Mouse (Mus musculus) T-helper 2 cell (primary cell): Measurements from ENCODE around the gene Zfp933.
"Not testable (repeated sequence)": the region's sequence is repeated elsewhere in the genome, so short reads cannot be mapped to it uniquely, and the experiment has no call there.

Source experiments
- in situ Hi-C: fragments of 300-600 bp; cut with MboI, MseI; formaldehyde crosslinking; loops from one replicate; pipeline ENCODE4 v1.15.1; 2025; ENCODE audit warnings: high pct_unique_total_duplicates

Zfp933 gene

DNA sequence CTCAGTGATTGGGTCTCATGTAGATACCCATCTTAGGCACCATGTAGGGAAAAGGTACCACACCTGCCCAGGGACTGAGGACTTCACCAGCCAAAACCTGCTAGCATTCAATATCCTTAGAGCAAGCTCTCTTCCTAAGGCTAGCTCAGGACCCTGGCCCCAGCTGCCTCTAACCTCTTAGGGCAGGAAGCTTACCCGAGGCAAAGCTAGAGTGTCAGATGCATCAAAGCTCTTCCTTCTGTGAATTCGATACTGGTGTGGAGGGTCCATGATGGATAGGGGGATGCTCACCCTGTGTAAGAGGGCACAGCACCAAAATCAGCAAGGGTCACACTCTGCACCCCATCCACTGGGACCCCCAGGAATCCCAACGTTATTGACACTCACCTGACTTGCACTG is 13.9 kb upstream of the Zfp933 start:
- in situ Hi-C loops = loop anchor here (10.0 to 25.0 kb wide), 2 partner anchors 600 to 1083 kb away; no protein-coding TSS in a partner anchor

DNA sequence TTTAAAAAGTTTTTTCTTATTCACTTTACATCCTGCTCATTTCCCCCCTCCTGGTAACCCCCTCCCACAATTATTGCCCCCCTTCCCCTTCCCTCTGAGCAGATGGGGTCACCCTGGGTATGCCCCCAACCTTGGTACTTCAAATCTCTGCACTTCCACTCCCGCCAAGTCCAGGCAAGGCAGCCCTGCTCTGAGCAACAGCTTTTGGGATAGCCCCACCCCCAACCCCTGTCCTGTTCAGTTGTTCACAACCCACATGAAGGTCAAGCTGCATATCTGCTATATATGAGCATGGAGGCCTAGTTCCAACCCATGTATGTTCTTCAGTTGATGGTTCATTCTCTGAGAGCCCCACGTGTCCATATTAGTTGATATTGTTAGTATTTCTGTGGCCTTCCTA is 2.6 kb upstream of the Zfp933 start:
- in situ Hi-C loops = loop anchor here (25.0 kb wide), 1 partner anchor 612 kb away; no protein-coding TSS in a partner anchor

DNA sequence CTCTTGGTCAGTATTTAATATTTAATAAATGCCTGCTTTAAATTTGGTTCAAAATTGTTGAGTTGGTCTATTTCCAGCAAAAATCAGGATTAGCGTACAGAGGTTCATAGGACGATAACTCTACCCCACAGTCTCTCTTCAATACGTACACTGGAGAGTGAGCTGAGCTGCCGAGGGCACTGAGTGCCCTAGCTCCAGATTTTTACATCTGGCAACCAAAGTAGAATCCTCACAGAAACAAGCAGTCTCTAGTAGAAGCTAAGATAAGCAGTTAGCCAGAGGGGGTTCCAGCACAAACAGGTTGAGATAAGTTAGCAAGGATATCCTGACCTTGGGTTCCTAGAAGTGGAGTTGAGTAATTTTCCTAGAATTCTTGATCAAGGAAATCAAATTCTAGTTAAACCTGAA is 422 bp upstream of the Zfp933 start:
- in situ Hi-C loops = no loop called here

DNA sequence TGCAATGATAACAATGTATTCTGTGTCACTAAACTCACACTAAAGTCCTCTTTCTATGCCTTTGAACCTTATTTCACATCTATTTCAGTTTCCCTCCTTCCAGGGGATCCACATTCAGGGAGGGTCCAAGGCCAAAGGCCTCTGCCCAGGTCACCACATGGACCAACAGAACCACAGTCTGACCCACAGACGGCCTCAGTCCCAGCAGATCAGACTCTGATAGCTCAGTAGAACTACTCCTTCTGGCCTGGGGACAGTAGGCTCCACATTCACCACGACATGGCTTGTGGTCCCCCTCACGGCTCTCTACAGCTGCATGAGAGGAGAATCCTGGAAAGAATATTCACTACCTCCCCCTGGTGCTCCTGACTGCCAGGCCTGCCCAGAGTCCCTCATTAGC is 5.3 kb downstream of the Zfp933 start:
- in situ Hi-C loops = no loop called here

DNA sequence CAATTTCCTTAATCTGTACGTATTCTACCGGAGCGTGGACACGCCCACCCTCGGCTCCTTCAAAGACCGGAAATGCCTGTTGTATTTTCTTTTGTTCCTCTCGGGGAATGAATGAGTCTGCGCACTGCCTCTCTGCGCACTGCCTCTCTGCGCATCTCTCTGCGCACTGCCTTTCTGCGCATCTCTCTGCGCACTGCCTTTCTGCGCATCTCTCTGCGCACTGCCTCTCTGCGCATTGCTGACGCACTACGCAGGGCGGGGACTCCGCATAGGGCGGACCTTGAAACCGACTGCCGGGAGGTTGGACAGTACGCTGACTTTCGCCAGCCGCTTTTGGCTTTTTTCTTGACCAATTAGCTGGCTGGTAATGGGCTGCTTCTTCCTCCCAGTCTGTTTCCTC is 8.9 kb downstream of the Zfp933 start:
- in situ Hi-C loops = not testable (repeated sequence)

DNA sequence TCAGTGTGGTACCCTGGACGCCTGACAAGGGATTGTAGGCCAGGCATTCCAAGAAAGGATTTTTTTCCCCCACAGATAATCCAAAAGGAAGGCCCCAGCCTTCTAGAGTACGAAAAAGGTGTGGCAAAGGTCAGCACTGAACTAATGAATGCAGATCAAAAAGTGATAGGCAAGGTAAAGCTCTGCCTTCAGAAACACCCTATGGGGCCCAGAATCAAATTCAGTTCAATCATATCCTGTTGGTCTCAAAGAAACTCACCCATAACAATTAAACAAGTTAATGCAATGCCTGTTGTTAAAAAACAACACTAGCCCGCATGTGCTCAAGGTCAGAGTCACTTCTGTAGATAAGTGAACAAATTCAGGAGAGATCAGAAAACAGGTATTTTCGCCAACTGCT is 23.8 kb downstream of the Zfp933 start:
- in situ Hi-C loops = no loop called here

DNA sequence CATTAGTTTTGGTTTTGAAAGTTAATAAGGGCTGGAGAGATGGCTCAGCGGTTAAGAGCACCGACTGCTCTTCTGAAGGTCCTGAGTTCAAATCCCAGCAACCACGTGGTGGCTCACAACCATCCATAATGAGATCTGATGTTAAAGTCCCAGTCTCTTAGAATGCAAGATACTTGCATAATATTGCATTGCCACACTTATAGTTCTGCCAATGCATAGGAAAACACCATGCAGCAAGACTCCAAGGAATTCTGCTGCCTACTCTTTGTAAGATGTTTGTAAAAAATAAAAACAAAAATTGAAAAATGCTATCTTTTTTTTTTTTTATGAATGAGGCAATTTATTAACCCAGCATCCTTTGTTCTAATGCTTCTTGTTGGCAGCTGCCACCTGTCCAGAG is 26.8 kb downstream of the Zfp933 start:
- in situ Hi-C loops = not testable (repeated sequence)

DNA sequence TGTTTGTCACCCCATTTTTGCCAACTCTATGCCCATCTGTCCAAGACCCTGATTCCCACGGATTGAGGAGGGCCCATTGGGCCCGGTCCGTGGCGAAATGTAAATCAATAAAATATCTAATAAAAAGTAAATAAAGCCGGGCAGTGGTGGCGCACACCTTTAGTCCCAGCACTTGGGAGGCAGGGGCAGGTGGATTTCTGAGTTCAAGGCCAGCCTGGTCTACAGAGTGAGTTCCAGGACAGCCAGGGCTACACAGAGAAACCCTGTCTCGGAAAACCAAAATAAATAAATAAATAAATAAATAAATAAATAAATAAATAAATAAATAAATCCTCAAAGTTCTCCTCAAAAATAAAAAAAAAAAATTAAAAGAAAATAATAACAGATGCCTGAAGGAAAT is 28.5 kb downstream of the Zfp933 start:
- in situ Hi-C loops = not testable (repeated sequence)

DNA sequence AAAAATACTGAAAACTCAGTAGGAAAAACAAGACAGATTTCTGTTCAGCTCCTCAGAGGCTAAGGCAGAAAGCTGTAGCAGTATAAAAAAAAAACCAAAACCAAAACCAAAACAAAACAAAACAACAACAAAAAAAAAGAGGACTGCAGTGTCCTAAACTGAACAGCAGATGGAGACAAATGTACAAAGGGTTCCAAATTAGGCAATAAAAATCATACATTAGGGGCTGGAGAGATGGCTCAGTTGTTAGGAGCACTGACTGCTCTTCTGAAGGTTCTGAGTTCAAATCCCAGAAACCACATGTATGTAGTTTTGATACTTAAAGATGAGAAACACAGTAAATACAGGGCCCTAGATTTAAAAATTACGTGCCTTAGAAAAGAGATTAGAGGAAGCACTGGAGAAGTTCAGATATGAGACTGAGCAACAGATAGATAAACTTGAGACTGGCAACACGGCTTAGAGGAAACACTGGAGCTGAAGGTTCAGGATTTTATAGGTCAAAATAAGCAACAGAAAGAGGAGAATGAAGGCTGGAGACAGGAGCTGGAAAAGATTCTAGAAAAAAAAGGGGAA is 33.5 kb downstream of the Zfp933 start:
- in situ Hi-C loops = no loop called here

DNA sequence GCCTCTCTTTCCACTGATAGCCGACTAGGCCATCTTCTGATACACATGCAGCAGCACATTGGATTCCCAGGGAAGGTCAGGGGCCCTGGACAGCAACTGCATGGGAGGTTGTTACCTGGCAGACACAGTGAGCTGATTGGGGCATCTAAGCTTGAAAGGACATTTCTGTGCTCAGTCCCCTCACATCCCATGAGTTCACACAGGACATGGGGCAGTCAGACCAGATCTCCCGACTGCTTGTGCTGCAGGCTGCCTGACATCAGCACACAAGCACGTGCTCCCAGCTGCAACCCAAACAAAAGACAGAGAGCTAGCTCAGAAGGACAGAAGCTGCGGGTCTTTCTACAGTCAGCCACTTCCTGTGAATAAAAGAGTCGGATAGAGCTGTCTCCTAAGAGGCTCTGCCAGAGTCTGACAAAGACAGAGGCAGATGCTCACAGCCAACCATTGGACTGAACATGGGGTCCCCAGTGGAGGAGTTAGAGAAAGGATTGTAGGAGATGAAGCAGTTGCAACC is 34.9 kb downstream of the Zfp933 start:
- in situ Hi-C loops = no loop called here

DNA sequence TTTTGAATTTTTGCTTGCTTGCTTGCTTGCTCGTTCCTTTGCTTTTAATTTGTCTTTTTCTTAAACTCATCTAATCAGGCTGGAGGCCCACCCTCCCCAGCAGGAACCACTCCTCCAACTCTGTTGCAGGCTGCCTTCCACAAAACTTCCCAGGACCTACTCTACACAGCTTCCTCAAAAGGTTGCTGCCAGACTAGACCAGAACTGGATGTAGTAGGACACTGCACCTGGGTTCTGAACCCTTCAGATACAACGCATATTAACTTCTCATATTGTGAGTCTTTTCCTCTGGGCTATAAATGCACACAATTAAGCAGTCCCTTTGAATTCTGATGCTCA is 38.2 kb downstream of the Zfp933 start:
- in situ Hi-C loops = not testable (repeated sequence)

DNA sequence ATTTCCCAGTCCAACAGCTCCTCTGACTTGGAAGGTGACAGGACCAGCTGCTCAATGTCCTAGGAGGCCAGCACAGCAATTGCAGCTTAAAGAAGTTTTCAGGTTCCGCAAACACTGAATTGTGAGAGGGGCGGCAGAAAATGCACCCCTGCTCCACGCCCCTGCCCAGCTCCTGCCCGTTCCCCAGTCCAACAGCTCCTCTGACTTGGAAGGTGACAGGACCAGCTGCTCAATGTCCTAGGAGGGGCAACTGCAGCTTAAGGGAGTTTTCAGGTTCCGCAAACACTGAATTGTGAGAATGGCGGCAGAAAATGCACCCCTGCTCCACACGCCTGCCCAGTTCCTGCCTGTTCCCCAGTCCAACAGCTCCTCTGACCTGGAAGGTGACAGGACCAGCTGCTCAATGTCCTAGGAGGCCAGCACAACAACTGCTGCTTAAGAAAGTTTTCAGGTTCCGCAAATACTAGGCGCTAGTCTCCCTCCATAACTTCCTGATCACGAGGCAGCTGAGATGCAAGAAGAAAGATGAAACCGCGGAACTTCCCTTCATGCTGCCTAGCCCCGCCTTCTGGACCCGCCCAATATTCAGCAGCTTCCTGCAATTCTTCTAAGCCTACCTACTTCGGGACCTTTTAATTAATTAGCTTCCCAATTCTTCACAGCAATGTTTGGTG is 38.7 kb downstream of the Zfp933 start, which contains the start of gene Zfp984:
TSS of gene Zfp984 (minus strand) at position 497 of the 674 bp plus-strand sequence.
- in situ Hi-C loops = not testable (repeated sequence)

DNA sequence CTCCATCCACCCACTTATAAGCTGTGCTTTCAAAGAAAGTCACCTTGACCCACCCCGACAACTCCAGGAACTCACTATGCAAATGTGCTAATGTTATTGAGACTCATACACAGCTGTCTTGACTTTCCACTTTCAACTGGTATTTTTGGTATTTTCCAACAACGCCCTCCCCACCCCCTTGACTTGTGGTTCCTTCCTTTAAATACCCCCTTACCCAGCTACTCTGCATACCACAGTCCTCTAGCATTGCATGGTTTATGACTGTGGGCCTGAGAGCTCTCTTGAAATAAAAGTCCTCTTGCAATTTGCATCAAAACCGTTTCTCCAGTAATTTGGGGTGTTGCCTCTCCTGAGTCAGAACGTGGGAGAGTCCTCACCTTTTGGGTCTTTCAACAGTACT is 39.7 kb downstream of the Zfp933 start:
- in situ Hi-C loops = not testable (repeated sequence)

DNA sequence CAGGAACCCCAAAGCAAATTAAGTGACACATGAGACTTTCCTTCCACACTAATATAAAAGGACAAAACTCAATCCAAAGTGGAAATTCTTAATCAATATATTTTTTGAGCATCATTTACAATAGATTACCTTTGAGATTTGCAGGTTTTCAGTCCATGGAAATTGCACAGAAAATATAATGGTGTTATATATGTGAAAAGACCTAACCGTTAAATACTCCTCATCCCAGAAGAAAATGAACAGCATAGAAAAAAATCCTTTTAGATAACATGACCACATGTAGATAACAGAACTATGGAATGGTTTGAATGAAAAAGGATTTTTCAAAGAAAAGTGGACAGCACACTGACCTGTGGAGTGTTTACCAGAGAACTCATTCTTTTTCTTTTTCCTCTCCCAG is 52.9 kb downstream of the Zfp933 start:
- in situ Hi-C loops = loop anchor here (10.0 to 25.0 kb wide), 5 partner anchors 671 to 1933 kb away; partner anchors contain the start of genes Zfp986 and Zfp993

DNA sequence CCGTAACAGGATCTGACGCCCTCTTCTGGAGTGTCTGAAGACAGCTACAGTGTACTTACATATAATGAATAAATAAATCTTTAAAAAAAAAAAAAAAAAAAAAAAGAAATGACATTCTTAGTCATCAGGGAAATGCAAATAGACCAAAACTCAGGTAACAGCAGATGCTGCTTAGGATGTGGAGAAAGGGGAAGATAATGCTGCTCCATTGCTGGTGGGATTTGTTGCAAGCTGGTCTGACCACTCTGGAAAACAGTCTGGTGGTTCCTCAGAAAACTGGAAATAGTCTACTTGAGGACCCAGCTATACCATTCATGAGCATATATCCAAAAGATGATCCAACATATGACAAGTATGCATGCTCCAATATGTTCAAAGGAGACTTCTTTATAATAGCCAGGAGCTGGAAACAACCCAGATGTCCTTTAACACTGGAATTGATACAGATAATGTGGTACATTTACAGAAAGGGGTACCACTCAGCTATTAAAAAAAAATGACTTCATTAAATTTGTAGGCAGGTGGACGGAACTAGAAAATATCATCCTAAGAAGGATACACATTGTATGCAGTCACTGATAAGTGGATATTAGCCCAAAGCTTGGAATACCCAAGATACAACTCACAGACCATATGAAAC is 54.0 kb downstream of the Zfp933 start:
- in situ Hi-C loops = loop anchor here (10.0 to 25.0 kb wide), 5 partner anchors 669 to 1932 kb away; partner anchors contain the start of genes Zfp986 and Zfp993

DNA sequence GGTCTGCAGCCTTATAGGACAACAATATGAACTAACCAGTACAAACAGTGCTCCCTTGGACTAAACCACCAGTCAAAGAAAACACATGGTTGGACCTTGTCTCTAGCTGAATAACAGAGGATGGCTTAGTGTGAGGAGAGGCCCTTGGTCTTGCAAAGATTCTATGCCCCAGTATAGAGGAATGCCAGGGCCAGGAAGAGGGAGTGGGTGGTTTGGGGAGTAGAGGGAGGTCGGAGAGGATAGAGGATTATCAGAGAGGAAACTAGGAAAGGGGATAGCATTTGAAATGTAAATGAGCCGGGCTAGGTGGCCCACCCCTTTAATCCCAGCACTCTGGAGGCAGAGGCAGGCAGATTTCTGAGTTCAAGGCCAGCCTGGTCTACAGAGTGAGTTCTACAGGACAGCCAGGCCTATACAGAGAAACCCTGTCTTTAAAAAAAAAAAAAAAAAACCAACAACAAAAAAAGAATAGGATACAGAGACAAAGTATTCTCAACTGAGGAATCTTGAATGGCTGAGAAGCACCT is 54.7 kb downstream of the Zfp933 start:
- in situ Hi-C loops = loop anchor here (10.0 to 25.0 kb wide), 5 partner anchors 669 to 1931 kb away; partner anchors contain the start of genes Zfp986 and Zfp993

DNA sequence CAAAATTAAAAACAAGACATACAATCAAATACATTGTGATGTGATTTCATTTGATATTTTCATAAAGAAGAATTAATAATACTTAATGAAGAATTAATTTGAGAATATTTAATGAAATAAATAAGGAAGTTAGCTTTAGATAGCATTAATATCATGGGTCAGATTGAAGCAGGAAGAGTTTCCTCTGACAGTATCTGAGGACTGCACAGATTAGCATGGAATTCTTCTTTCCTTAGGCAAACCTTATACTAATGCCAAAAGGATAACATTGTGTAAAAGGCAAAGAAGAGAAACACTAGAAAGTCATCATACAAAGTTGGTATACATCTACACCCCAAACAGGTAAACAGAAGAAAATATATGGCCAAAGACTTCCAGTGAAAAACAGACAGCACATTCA is 56.4 kb downstream of the Zfp933 start:
- in situ Hi-C loops = loop anchor here (10.0 to 25.0 kb wide), 5 partner anchors 667 to 1929 kb away; partner anchors contain the start of genes Zfp986 and Zfp993
